Mouse (Mus musculus) hindbrain, embryonic 11.5 days (tissue): ENCODE data around the gene Cd36. TPM values are rescaled to one million over a fixed set of nuclear protein-coding genes. Genes with fewer than 3 reads are reported as not detected.

ENCODE experiments used
- ATAC-seq: fragments of 200-750 bp; cut with Nextera tagmentation; 2 replicates; pipeline ENCODE4 v1.8.0; 2017; ENCODE audit warnings: mild to moderate bottlenecking, moderate TSS enrichment, moderate library complexity; ENCODE audit not compliant: low FRiP score
- DNase-seq: peaks from one replicate; pipeline ENCODE4 v3.0.0-alpha.2; 2015; ENCODE audit warnings: low spot score
- H3K27ac ChIP-seq: fragments of 300-500 bp; sonication (generic); 2 replicates; pipeline ENCODE4 v1.5.1; 2014; ENCODE audit warnings: mild to moderate bottlenecking, low read depth, low read length
- H3K27me3 ChIP-seq: fragments of 300-500 bp; sonication (generic); 2 replicates; pipeline ENCODE4 v1.6.1; 2014; ENCODE audit warnings: mild to moderate bottlenecking, low read length, moderate library complexity, mixed read lengths; ENCODE audit not compliant: control insufficient read depth, insufficient read depth
- H3K36me3 ChIP-seq: fragments of 300-500 bp; sonication (generic); 2 replicates; pipeline ENCODE4 v1.6.1; 2014; ENCODE audit warnings: mild to moderate bottlenecking, low read length, moderate library complexity, mixed read lengths; ENCODE audit not compliant: control insufficient read depth, insufficient read depth
- H3K4me1 ChIP-seq: fragments of 300-500 bp; sonication (generic); replicated peaks from 2 replicates; pipeline ENCODE4 v1.6.1; 2014; ENCODE audit warnings: low read length, mixed read lengths; ENCODE audit not compliant: control insufficient read depth, insufficient read depth
- H3K4me2 ChIP-seq: fragments of 300-500 bp; sonication (generic); replicated peaks from 2 replicates; pipeline ENCODE4 v1.6.1; 2014; ENCODE audit warnings: mild to moderate bottlenecking, low read depth, low read length
- H3K4me3 ChIP-seq: fragments of 300-500 bp; sonication (generic); 2 replicates; pipeline ENCODE4 v1.5.1; 2014; ENCODE audit warnings: low read depth, low read length
- H3K9ac ChIP-seq: fragments of 300-500 bp; sonication (generic); 2 replicates; pipeline ENCODE4 v1.6.1; 2014; ENCODE audit warnings: low read depth, low read length
- H3K9me3 ChIP-seq: fragments of 300-500 bp; sonication (generic); 2 replicates; pipeline ENCODE4 v1.6.1; 2016; ENCODE audit warnings: low read length; ENCODE audit not compliant: control insufficient read depth
- WGBS: fragments of 180-500 bp; shearing (Covaris S2); extraction: QIAGEN DNeasy Blood & Tissue Kit; methylation state at CpG from one replicate; pipeline ENCODE4 v1.1.7; 2014; 5-methylcytosine and 5-hydroxymethylcytosine counted together
- polyA plus RNA-seq: library from polyadenylated mRNA; unstranded; fragments of >200 nt; fragmentation: Nextera tagmentation; extraction: Ambion mirVana; gene quantifications from 2 replicates; pipeline ENCODE4 v1.2.1, GENCODE M21; 2014

Gene Cd36
- polyA plus RNA-seq, 1 experiment from 2014 or later = 2.2 TPM

GRCm38 (mm10) chr5:17850582-17850981 lies 38.0 kb downstream of the Cd36 start:
- WGBS = 96% methylated on average over 2 of the region's 2 CpGs
- Histone ChIP-seq H3K4me3 (no peak overlapping the region), H3K4me1 (no peaks in the 10 kb centered on the region), H3K36me3 (no peaks in the 10 kb centered on the region), H3K27me3 (no peaks in the 10 kb centered on the region), H3K27ac (no peak overlapping the region), H3K9me3 (no peaks in the 10 kb centered on the region), H3K4me2 (no peak overlapping the region), H3K9ac (no peak overlapping the region)
- DNase-seq (no peak), ATAC-seq (no peak)

- DNase-seq (no peak), ATAC-seq (no peak)
- Histone ChIP-seq H3K4me2 (no peak overlapping the region), H3K27me3 (no peaks in the 10 kb centered on the region), H3K9me3 (no peaks in the 10 kb centered on the region), H3K4me3 (no peak overlapping the region), H3K4me1 (no peaks in the 10 kb centered on the region), H3K36me3 (no peaks in the 10 kb centered on the region), H3K27ac (no peak overlapping the region), H3K9ac (no peak overlapping the region)
- 82% methylated on average over 1 of the region's 1 CpGs for WGBS
Measured at GRCm38 (mm10) chr5:17849582-17849981, 39.0 kb downstream of the Cd36 start.

GRCm38 (mm10) chr5:17848733-17849132 lies 39.9 kb downstream of the Cd36 start:
- Histone ChIP-seq H3K9me3 (no peaks in the 10 kb centered on the region), H3K9ac (no peak overlapping the region), H3K4me1 (no peaks in the 10 kb centered on the region), H3K4me2 (no peak overlapping the region), H3K27ac (no peak overlapping the region), H3K4me3 (no peak overlapping the region), H3K36me3 (no peaks in the 10 kb centered on the region), H3K27me3 (no peaks in the 10 kb centered on the region)
- no peak for DNase-seq
- ATAC-seq = no peak
- WGBS = 86% methylated on average over 2 of the region's 2 CpGs

GRCm38 (mm10) chr5:17848267-17848666 lies 40.3 kb downstream of the Cd36 start:
- Histone ChIP-seq H3K4me3 (no peak overlapping the region), H3K27ac (no peak overlapping the region), H3K4me2 (no peak overlapping the region), H3K9me3 (no peaks in the 10 kb centered on the region), H3K4me1 (no peaks in the 10 kb centered on the region), H3K27me3 (no peaks in the 10 kb centered on the region), H3K9ac (no peak overlapping the region), H3K36me3 (no peaks in the 10 kb centered on the region)
- DNase-seq (no peak), ATAC-seq (no peak)
- 81% methylated on average over 1 of the region's 1 CpGs for WGBS

GRCm38 (mm10) chr5:17843921-17844320 lies 44.7 kb downstream of the Cd36 start:
- Histone ChIP-seq H3K27me3 (no peaks in the 10 kb centered on the region), H3K4me3 (no peak overlapping the region), H3K27ac (no peak overlapping the region), H3K9ac (no peak overlapping the region), H3K9me3 (no peaks in the 10 kb centered on the region), H3K4me1 (no peaks in the 10 kb centered on the region), H3K36me3 (no peaks in the 10 kb centered on the region), H3K4me2 (no peak overlapping the region)
- DNase-seq (no peak), ATAC-seq (no peak)
- 97% methylated on average over 3 of the region's 3 CpGs for WGBS

- H3K27ac ChIP-seq = no peak overlapping the region
- H3K9me3 ChIP-seq = no peaks in the 10 kb centered on the region
- DNase-seq = no peak
- no peak overlapping the region for H3K4me2 ChIP-seq
- H3K36me3 ChIP-seq = no peaks in the 10 kb centered on the region
- no peak overlapping the region for H3K9ac ChIP-seq
- H3K4me1 ChIP-seq = no peaks in the 10 kb centered on the region
- H3K4me3 ChIP-seq = no peak overlapping the region
- no peaks in the 10 kb centered on the region for H3K27me3 ChIP-seq
- WGBS = 90% methylated on average over 5 of the region's 5 CpGs
- ATAC-seq = no peak
Measured at GRCm38 (mm10) chr5:17843316-17843715, 45.3 kb downstream of the Cd36 start.

- H3K9ac ChIP-seq = no peak overlapping the region
- no peaks in the 10 kb centered on the region for H3K36me3 ChIP-seq
- no peak overlapping the region for H3K4me2 ChIP-seq
- no peak for ATAC-seq
- no peaks in the 10 kb centered on the region for H3K4me1 ChIP-seq
- H3K4me3 ChIP-seq = no peak overlapping the region
- no peak for DNase-seq
- H3K27me3 ChIP-seq = no peaks in the 10 kb centered on the region
- 87% methylated on average over 7 of the region's 7 CpGs for WGBS
- H3K9me3 ChIP-seq = no peaks in the 10 kb centered on the region
- H3K27ac ChIP-seq = no peak overlapping the region
Measured at GRCm38 (mm10) chr5:17842111-17842729, 46.4 kb downstream of the Cd36 start.

- H3K4me2 ChIP-seq = no peak overlapping the region
- H3K36me3 ChIP-seq = no peaks in the 10 kb centered on the region
- no peak for DNase-seq
- no peaks in the 10 kb centered on the region for H3K9me3 ChIP-seq
- H3K4me3 ChIP-seq = no peak overlapping the region
- H3K4me1 ChIP-seq = no peaks in the 10 kb centered on the region
- no peaks in the 10 kb centered on the region for H3K27me3 ChIP-seq
- no peak overlapping the region for H3K27ac ChIP-seq
- no peak overlapping the region for H3K9ac ChIP-seq
- 76% methylated on average over 2 of the region's 2 CpGs for WGBS
- ATAC-seq = no peak
Measured at GRCm38 (mm10) chr5:17839549-17839948, 49.1 kb downstream of the Cd36 start.

- Histone ChIP-seq H3K36me3 (no peaks in the 10 kb centered on the region), H3K27me3 (no peaks in the 10 kb centered on the region), H3K4me3 (no peak overlapping the region), H3K9ac (no peak overlapping the region), H3K4me1 (no peaks in the 10 kb centered on the region), H3K27ac (no peak overlapping the region), H3K4me2 (no peak overlapping the region), H3K9me3 (no peaks in the 10 kb centered on the region)
- ATAC-seq (no peak), DNase-seq (no peak)
- 77% methylated on average over 4 of the region's 4 CpGs for WGBS
Measured at GRCm38 (mm10) chr5:17836408-17836807, 52.2 kb downstream of the Cd36 start.
